Mouse (Mus musculus): ENCODE measurements around the gene Tubb3.

The Tubb3 gene

GRCm38 (mm10) chr8:123411246-123411645 is at the start of gene Tubb3:
Gene Tubb3, plus strand, starts transcription at chr8:123411424.
- in situ Hi-C loops (cut with MboI, MseI) = no loop called here

- in situ Hi-C loops (cut with MboI, MseI) = no loop called here
Measured at GRCm38 (mm10) chr8:123373403-123374238, 37.6 kb upstream of the Tubb3 start, which contains the start of gene Tcf25. Gene Tcf25, plus strand, starts transcription at chr8:123373753.

- in situ Hi-C loops (cut with MboI, MseI) = no loop called here
Measured at GRCm38 (mm10) chr8:123374239-123374578, 37.0 kb upstream of the Tubb3 start.

- in situ Hi-C loops (cut with MboI, MseI) = no loop called here
Measured at GRCm38 (mm10) chr8:123375701-123376100, 35.5 kb upstream of the Tubb3 start.

- in situ Hi-C loops (cut with MboI, MseI) = no loop called here
Measured at GRCm38 (mm10) chr8:123376106-123376505, 35.1 kb upstream of the Tubb3 start.

- in situ Hi-C loops (cut with MboI, MseI) = no loop called here
Measured at GRCm38 (mm10) chr8:123381711-123382110, 29.5 kb upstream of the Tubb3 start.

- in situ Hi-C loops (cut with MboI, MseI) = no loop called here
Measured at GRCm38 (mm10) chr8:123382516-123382915, 28.7 kb upstream of the Tubb3 start.

GRCm38 (mm10) chr8:123384883-123385540 is 26.2 kb upstream of the Tubb3 start:
- in situ Hi-C loops (cut with MboI, MseI) = no loop called here

GRCm38 (mm10) chr8:123387041-123387440 is 24.2 kb upstream of the Tubb3 start:
- in situ Hi-C loops (cut with MboI, MseI) = no loop called here

GRCm38 (mm10) chr8:123387801-123388200 is 23.4 kb upstream of the Tubb3 start:
- in situ Hi-C loops (cut with MboI, MseI) = no loop called here

- in situ Hi-C loops (cut with MboI, MseI) = no loop called here
Measured at GRCm38 (mm10) chr8:123389026-123389425, 22.2 kb upstream of the Tubb3 start.

GRCm38 (mm10) chr8:123398308-123398707 is 12.9 kb upstream of the Tubb3 start:
- in situ Hi-C loops (cut with MboI, MseI) = no loop called here

GRCm38 (mm10) chr8:123401936-123402335 is 9.3 kb upstream of the Tubb3 start:
- in situ Hi-C loops (cut with MboI, MseI) = no loop called here

GRCm38 (mm10) chr8:123402730-123403326 is 8.4 kb upstream of the Tubb3 start:
- in situ Hi-C loops (cut with MboI, MseI) = no loop called here

- in situ Hi-C loops (cut with MboI, MseI) = no loop called here
Measured at GRCm38 (mm10) chr8:123404521-123404920, 6.7 kb upstream of the Tubb3 start.

GRCm38 (mm10) chr8:123406786-123407185 is 4.4 kb upstream of the Tubb3 start, which contains the start of gene Mc1r:
Gene Mc1r, plus strand, starts transcription at chr8:123407107.
- in situ Hi-C loops (cut with MboI, MseI) = no loop called here

- in situ Hi-C loops (cut with MboI, MseI) = no loop called here
Measured at GRCm38 (mm10) chr8:123407612-123408011, 3.6 kb upstream of the Tubb3 start.

GRCm38 (mm10) chr8:123408586-123409544 is 2.4 kb upstream of the Tubb3 start:
- in situ Hi-C loops (cut with MboI, MseI) = no loop called here

- in situ Hi-C loops (cut with MboI, MseI) = no loop called here
Measured at GRCm38 (mm10) chr8:123410049-123410587, 1.1 kb upstream of the Tubb3 start.

- in situ Hi-C loops (cut with MboI, MseI) = no loop called here
Measured at GRCm38 (mm10) chr8:123410788-123411187, 436 bp upstream of the Tubb3 start.

GRCm38 (mm10) chr8:123411781-123412327 is 630 bp downstream of the Tubb3 start:
- in situ Hi-C loops (cut with MboI, MseI) = no loop called here
